Mouse (Mus musculus) kidney, adult 2 months (tissue): ENCODE data around the gene Gpc3.

Source experiments
- CTCF ChIP-seq: fragments of 200-500 bp; conservative IDR thresholded peaks from 2 replicates; pipeline ENCODE4 v1.5.1; 2011; ENCODE audit warnings: low read depth, mild to moderate bottlenecking, control low read depth, low read length, moderate library complexity, mixed read lengths; ENCODE audit not compliant: insufficient read depth, insufficient read length
- POLR2A ChIP-seq: fragments of 200-500 bp; IDR thresholded peaks from one replicate; pipeline ENCODE4 v1.6.1; 2011; ENCODE audit warnings: low read depth, low read length, control low read depth

GRCm38 (mm10) chrX:52375129-52375528, 238.6 kb downstream of the Gpc3 start:
- TF ChIP-seq CTCF (peak; percentile 60), POLR2A (no peak)
